Mouse (Mus musculus): ENCODE data around the gene Fam3b. TPM values are rescaled to one million over a fixed set of nuclear protein-coding genes. Genes with fewer than 3 reads are reported as not detected.

Fam3b gene
- polyA plus RNA-seq, 1 experiment from 2014 or later, result not detected

DNA sequence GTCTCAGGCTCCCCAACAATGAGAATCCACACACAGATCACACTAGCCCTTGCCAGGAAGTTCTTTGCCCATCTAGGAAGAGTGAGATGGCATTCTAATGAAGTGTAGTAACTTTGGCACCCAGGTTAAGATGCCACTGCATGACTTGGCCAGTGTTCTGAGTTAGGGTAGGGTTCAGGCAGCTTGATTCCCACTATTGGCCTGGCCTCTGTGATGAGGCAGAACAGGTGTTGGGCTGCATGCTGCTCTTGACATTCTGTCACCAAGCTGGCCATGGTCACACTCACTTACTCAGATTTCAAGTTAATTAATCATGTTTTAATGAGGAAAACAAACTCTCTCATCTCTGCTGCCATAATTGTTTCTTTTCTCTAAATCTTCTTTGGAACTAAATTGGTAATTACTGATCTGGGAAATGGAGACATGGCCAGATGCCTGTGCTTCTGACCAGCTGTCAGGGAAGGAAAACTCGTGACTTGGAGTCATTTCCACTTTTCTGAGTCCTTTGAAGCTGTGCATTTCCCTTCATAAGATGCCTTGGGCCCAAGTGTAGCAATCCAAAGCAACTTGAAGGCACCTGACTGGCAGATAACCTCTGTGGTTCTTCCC, 77.1 kb downstream of the Fam3b start:
- Histone ChIP-seq H3K9me3 (no peaks in the 10 kb centered on the region), H3K36me3 (no peaks in the 10 kb centered on the region), H3K4me3 (no peak overlapping the region), H3K4me1 (no peaks in the 10 kb centered on the region), H3K27ac (no peak overlapping the region), H3K27me3 (ENCODE audit: insufficient read depth, poor library complexity, severe bottlenecking) (no peaks in the 10 kb centered on the region)
- whole genome bisulfite sequencing, result 62% methylated on average over 1 of the region's 1 CpGs
- no peak for DNase-seq (ENCODE audit: low spot score)

DNA sequence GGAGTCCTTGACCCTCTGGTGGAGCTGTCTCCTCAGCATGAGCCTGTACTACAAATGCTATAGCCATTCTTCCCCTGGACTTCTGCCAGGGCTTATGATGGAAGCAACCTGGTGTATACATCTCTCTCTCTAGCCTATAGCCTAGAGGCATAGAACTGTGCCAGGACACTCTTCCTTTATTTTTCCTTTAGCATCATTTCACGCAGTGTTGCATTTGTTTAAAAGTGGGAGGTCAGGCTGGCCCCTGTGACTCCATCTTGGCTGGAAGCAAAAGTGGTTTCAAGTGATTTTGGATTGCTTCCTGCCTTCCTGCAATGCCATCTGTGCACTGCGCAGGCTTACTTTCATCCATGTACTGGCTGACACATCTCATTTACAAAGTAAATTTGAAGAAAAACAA, 80.4 kb downstream of the Fam3b start:
- Histone ChIP-seq H3K4me3 (no peak overlapping the region), H3K27me3 (ENCODE audit: insufficient read depth, poor library complexity, severe bottlenecking) (no peaks in the 10 kb centered on the region), H3K4me1 (no peaks in the 10 kb centered on the region), H3K36me3 (no peaks in the 10 kb centered on the region), H3K9me3 (no peaks in the 10 kb centered on the region), H3K27ac (no peak overlapping the region)
- WGBS, result 83% methylated on average over 2 of the region's 2 CpGs
- no peak for DNase-seq (ENCODE audit: low spot score)

DNA sequence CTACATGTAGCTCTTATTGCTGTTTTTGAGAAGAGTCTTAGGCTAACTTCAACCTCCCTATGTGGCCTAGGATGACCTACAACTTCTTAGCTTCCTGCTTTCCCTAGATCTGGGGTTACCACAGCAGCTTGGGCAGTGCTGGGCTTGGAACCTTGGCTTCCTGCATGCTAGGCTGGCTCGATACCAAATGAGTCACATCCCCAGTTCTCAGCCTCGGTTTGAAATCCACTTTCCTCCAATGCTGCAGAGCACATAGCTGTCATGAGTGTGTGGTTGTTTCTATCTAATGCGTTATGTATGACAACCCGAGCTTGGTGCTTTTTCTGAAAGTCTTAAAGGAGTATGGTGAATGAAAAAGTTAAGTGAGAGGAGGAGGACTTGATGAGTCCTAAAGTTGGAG, 83.3 kb downstream of the Fam3b start:
- H3K36me3 ChIP-seq, result no peaks in the 10 kb centered on the region
- DNase-seq (ENCODE audit: low spot score), result no peak
- no peak overlapping the region for H3K4me3 ChIP-seq
- no peaks in the 10 kb centered on the region for H3K27me3 ChIP-seq (ENCODE audit: insufficient read depth, poor library complexity, severe bottlenecking)
- 68% methylated on average over 4 of the region's 4 CpGs for WGBS
- no peaks in the 10 kb centered on the region for H3K4me1 ChIP-seq
- no peaks in the 10 kb centered on the region for H3K9me3 ChIP-seq
- no peak overlapping the region for H3K27ac ChIP-seq

DNA sequence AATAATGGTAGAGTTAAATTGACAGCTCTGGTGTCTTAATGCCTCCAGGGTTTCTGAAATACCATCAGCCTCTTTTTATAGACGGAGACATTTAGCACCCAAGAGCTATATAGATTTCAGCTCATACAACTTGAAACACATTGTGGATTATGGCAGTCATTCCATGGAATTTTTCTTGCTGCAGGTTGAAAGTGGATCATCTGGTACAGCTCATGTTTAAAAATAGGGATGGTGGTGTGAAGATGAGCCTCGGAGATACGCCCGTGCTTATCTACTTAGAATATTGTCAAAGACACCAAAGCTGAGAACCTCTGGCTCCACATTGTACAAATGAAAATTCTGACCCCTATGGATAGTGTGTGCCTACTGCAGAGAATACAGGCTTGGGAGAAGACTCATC, 84.5 kb downstream of the Fam3b start:
- Histone ChIP-seq H3K27me3 (ENCODE audit: insufficient read depth, poor library complexity, severe bottlenecking) (no peaks in the 10 kb centered on the region), H3K4me1 (no peaks in the 10 kb centered on the region), H3K9me3 (no peaks in the 10 kb centered on the region), H3K27ac (no peak overlapping the region), H3K4me3 (no peak overlapping the region), H3K36me3 (no peaks in the 10 kb centered on the region)
- DNase-seq (ENCODE audit: low spot score), result no peak
- 86% methylated on average over 4 of the region's 4 CpGs for WGBS

DNA sequence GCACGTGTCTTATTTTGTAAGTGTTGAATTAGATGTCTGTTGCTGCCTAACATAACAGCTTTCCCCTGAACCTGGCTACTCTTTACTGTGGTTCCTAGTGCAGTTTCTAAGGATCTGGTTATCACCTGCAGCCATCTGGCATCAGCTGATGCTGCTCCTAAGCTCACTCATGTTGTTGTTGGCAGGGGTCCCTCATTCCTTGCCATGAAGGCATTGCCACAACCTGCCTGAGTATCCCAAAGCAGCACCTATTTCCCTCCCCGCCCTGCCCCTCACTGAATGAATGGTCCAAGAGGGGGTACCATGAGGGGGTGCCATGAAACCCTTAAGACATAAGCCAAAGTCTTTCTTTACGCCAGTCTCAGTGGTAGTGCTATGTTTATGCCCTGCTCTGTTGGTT, 86.6 kb downstream of the Fam3b start:
- 80% methylated on average over 3 of the region's 3 CpGs for WGBS
- DNase-seq (ENCODE audit: low spot score), result no peak
- Histone ChIP-seq H3K27me3 (ENCODE audit: insufficient read depth, poor library complexity, severe bottlenecking) (no peaks in the 10 kb centered on the region), H3K4me3 (no peak overlapping the region), H3K36me3 (no peaks in the 10 kb centered on the region), H3K27ac (no peak overlapping the region), H3K9me3 (no peaks in the 10 kb centered on the region), H3K4me1 (no peaks in the 10 kb centered on the region)

DNA sequence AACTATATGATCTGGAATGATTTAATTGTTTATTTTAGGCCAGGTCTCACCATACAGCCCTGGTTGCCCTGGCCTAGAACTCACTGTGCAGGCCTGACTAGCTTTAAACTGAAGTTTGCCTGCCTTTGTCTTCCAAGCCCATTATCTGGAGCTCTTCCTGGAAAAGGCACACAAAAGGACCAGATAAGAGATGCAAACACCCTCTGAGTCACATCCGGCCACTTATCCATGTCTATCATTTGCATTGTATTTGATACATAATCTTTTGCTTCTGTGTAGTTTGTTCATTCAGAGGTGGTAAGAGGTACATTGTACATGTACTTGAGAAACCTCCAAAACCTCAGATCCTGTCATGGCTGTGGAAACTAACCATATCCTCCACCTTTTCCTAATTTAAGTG, 91.0 kb downstream of the Fam3b start:
- 47% methylated on average over 1 of the region's 1 CpGs for WGBS
- no peak for DNase-seq (ENCODE audit: low spot score)
- no peaks in the 10 kb centered on the region for H3K36me3 ChIP-seq
- no peaks in the 10 kb centered on the region for H3K27me3 ChIP-seq (ENCODE audit: insufficient read depth, poor library complexity, severe bottlenecking)
- H3K27ac ChIP-seq, result no peak overlapping the region
- H3K4me3 ChIP-seq, result no peak overlapping the region
- H3K4me1 ChIP-seq, result no peaks in the 10 kb centered on the region
- H3K9me3 ChIP-seq, result no peaks in the 10 kb centered on the region

DNA sequence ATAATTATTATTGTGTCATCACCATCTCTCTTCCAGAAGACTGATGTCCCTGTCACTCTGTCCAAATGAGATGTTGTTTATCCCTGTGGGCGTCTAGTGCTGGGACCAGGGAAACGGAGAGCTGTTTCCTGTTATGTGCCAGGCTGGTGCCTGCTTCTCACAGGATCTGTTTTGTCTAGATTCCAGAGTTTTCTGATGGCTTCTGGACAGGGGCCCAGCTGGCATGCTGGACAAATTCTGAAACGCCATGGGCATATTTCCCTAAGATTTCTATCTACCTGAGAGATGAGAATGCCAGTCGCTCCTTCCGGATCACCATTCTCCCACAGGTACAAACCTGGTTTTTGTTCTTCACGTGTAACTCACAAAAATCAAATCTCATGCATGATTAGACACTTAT, 92.9 kb downstream of the Fam3b start:
- Histone ChIP-seq H3K4me3 (no peak overlapping the region), H3K36me3 (no peaks in the 10 kb centered on the region), H3K27ac (no peak overlapping the region), H3K4me1 (0 out of 2 replicates have a peak, but pooled peaks cover 6% of the 10 kb centered on the region), H3K27me3 (ENCODE audit: insufficient read depth, poor library complexity, severe bottlenecking) (no peaks in the 10 kb centered on the region), H3K9me3 (no peaks in the 10 kb centered on the region)
- no peak for DNase-seq (ENCODE audit: low spot score)
- WGBS, result 76% methylated on average over 6 of the region's 6 CpGs

Other genes starting within 250 kb of the Fam3b start
- 17.7 and 43.1 TPM in 2 replicates for gene Bace2, start 158.1 kb downstream of the Fam3b start, polyA plus RNA-seq (2016; fragmentation: Nextera tagmentation; extraction: Ambion mirVana)
- gene Mx1, start 51.9 kb downstream of the Fam3b start, polyA plus RNA-seq (2016; fragmentation: Nextera tagmentation; extraction: Ambion mirVana), result not detected in 2 replicates
- gene Tmprss2, start 96.4 kb upstream of the Fam3b start, polyA plus RNA-seq (2016; fragmentation: Nextera tagmentation; extraction: Ambion mirVana), result 0.68 and 2.5 TPM in 2 replicates
- gene Ripk4, start 249.0 kb upstream of the Fam3b start, polyA plus RNA-seq (2016; fragmentation: Nextera tagmentation; extraction: Ambion mirVana), result 4.8 and 5.4 TPM in 2 replicates

Data from heart, embryonic 10.5 days (tissue).